Mouse (Mus musculus) yolk sac, embryonic 10.5 days (tissue): ENCODE results near the gene Tnfrsf8.
A peak's percentile ranks its signal among the peaks of the same experiment; 100 is the strongest.

Experiments used
- DNase-seq: peaks from one replicate; pipeline ENCODE4 v3.0.0-alpha.2; 2017; ENCODE audit warnings: low spot score

Gene Tnfrsf8

GRCm38 (mm10) chr4:145267631-145268110 is 47.3 kb downstream of the Tnfrsf8 start:
- DNase-seq: no peak

- DNase-seq: no peak
These were observed 48.5 kb downstream of the Tnfrsf8 start for GRCm38 (mm10) chr4:145266505-145266904.

GRCm38 (mm10) chr4:145264761-145265160 is 50.2 kb downstream of the Tnfrsf8 start:
- DNase-seq: no peak

- no peak for DNase-seq
These were observed 51.4 kb downstream of the Tnfrsf8 start for GRCm38 (mm10) chr4:145263583-145263982.

GRCm38 (mm10) chr4:145260802-145261201 is 54.2 kb downstream of the Tnfrsf8 start:
- DNase-seq: no peak

- DNase-seq: no peak
These were observed 57.1 kb downstream of the Tnfrsf8 start for GRCm38 (mm10) chr4:145257751-145258434.

GRCm38 (mm10) chr4:145256144-145256543 is 58.8 kb downstream of the Tnfrsf8 start:
- no peak for DNase-seq

GRCm38 (mm10) chr4:145254418-145254817 is 60.5 kb downstream of the Tnfrsf8 start:
- no peak for DNase-seq

GRCm38 (mm10) chr4:145252611-145253010 is 62.4 kb downstream of the Tnfrsf8 start:
- DNase-seq: no peak

GRCm38 (mm10) chr4:145251546-145251945 is 63.4 kb downstream of the Tnfrsf8 start:
- DNase-seq: no peak

- DNase-seq: no peak
These were observed 65.0 kb downstream of the Tnfrsf8 start for GRCm38 (mm10) chr4:145250002-145250401.

GRCm38 (mm10) chr4:145247556-145247955 is 67.4 kb downstream of the Tnfrsf8 start:
- DNase-seq: no peak

GRCm38 (mm10) chr4:145246173-145247011 is 68.6 kb downstream of the Tnfrsf8 start, which contains the start of gene Tnfrsf1b:
Gene Tnfrsf1b (minus strand): TSS chr4:145246870.
- DNase-seq: peak; percentile 37

GRCm38 (mm10) chr4:145245581-145245980 is 69.4 kb downstream of the Tnfrsf8 start:
- DNase-seq: no peak

GRCm38 (mm10) chr4:145244676-145245075 is 70.3 kb downstream of the Tnfrsf8 start:
- DNase-seq: no peak

- no peak for DNase-seq
These were observed 72.1 kb downstream of the Tnfrsf8 start for GRCm38 (mm10) chr4:145242719-145243350.

- no peak for DNase-seq
These were observed 74.2 kb downstream of the Tnfrsf8 start for GRCm38 (mm10) chr4:145240723-145241231.

- DNase-seq: no peak
These were observed 75.7 kb downstream of the Tnfrsf8 start for GRCm38 (mm10) chr4:145239049-145239830.

- no peak for DNase-seq
These were observed 78.9 kb downstream of the Tnfrsf8 start for GRCm38 (mm10) chr4:145236027-145236426.

- DNase-seq: no peak
These were observed 81.3 kb downstream of the Tnfrsf8 start for GRCm38 (mm10) chr4:145233487-145234228.

- no peak for DNase-seq
These were observed 83.2 kb downstream of the Tnfrsf8 start for GRCm38 (mm10) chr4:145231732-145232131.
